Mouse (Mus musculus) spleen, postnatal 10 days (tissue): ENCODE data around the gene Thrap3.
"Not testable (repeated sequence)": the region's sequence is repeated elsewhere in the genome, so short reads cannot be mapped to it uniquely, and the experiment has no call there.

ENCODE experiments used
- DNase-seq, 2 experiments: peaks; one replicate each; pipeline ENCODE4 v3.0.0; 2021 to 2022; ENCODE audit warnings: low spot score in 2 of 2

Gene Thrap3

GRCm38 (mm10) chr4:126219540-126219939 lies 17.0 kb upstream of the Thrap3 start:
- DNase-seq, result not testable (repeated sequence)

- DNase-seq, result no peak
These were observed 15.2 kb upstream of the Thrap3 start for GRCm38 (mm10) chr4:126217771-126218170.

DNA sequence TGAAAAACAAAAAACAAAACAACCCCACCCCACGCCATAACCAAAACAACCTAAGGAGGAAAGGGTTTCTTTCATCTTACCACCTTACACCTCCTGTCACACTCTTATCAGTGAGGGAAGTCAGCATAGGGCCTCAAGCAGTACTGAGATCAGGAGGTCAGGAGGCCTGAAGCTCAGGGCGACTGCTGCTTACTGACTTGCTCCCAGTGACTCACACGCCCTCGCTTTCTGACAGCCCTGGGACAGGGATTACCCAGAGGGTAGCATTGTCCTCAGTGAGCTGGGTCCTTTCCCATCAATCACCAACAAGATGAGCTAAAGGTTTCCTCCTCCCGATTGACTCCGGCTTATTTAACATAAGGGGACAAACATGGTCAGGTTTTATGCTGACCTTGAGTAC lies 4.5 kb upstream of the Thrap3 start:
- DNase-seq, result no peak

GRCm38 (mm10) chr4:126205386-126205785 lies 2.8 kb upstream of the Thrap3 start:
- DNase-seq, result no peak

- DNase-seq, result no peak
These were observed 2.2 kb upstream of the Thrap3 start for GRCm38 (mm10) chr4:126204661-126205230.

- DNase-seq, result no peak
These were observed 1.5 kb upstream of the Thrap3 start for GRCm38 (mm10) chr4:126204016-126204415.

GRCm38 (mm10) chr4:126203336-126203895 lies 856 bp upstream of the Thrap3 start:
- no peak for DNase-seq

DNA sequence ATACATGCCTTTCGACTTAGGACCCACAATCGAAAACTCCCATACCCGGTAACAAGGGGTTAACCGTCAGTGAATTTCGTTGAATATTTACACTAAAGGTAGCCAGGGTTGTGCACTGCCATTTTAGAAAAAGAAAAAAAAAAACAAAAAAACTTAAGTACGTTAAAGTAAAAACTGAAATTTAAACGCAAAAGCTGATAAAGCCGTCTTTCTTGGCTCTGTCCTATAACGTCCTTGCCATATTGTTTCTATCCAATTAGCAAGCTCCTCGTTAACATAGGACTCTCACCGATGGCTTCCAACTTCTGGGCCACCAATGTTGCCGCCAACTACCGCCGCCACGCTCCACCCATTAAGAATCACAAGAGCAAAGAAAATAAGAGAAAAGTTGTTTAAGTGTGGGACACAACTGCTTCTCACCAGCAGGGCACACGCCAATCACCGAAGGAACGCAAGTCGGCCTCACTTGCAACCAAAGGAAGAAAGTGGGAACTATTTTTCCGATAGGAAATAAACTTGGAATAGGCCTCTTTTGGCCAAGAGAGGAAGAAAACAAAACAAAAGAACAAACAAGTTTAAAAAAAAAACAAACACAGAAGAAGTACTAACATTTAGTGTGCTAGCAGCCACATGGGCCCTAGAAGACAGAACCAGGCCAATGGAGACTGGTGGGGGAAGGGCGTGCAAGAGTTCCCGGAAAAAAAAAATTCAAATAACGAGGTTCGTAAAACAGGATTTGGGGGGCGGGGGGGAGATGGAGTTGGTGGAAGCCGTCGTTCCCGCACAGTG lies 852 bp downstream of the Thrap3 start:
- peak; percentile 57 to 70 for DNase-seq

DNA sequence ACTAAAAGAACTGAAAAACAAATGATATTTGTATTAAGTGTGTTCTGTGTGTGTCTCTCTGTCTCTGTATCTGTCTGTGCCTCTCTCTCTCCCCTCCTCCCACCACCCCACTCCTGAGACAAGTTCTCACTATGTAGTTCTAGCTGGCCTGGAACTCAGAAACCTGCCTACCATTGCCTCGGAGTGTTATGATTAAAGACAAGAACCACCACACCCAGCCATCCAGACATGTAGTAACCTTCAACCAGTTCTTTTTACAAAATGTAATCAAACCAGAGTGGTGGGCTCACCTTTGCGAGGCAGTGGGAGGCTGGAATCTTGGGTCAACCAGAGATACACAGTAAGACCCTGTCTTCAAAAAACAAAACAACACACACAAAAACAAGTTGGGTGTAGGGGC lies 1.9 kb downstream of the Thrap3 start:
- DNase-seq, result no peak

DNA sequence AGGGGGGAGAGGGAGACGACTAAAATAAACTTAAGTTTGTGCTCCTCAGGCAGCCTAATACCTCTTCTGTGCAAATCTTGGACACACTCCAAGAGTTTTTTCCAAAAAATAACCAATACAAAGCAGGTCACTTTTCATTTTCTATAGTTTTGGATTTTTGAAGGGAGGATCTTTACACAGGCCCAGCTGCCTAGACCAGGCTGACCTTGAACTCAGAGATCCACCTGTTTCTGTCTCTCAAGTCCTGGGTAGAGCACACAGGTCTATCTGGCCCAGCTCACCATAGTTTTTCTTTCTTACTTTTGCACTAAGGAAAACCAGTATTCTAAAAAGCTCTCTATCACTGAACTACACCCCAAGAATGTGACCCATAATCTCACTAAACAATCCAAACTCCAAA lies 2.5 kb downstream of the Thrap3 start:
- DNase-seq, result no peak

- DNase-seq, result no peak
These were observed 3.0 kb downstream of the Thrap3 start for GRCm38 (mm10) chr4:126199556-126199955.

GRCm38 (mm10) chr4:126197485-126197884 lies 5.1 kb downstream of the Thrap3 start:
- DNase-seq, result no peak

DNA sequence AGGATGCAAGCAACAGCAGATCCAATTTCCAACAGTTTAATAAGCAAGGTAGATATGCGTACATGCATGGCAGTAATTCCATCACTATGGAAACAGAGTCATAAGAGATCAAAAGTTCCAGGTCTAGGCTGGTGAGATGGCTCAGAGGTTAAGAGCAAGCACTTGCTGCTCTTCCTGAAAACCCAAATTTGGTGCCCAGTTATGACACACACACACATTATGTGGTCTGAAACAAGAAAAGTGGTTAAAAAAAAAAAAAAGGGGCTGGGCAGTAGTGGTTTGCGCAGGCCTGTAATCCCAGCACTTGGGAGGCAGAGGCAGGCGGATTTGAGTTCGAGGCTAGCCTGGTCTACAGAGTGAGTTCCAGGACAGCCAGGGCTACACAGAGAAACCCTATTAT lies 7.6 kb downstream of the Thrap3 start:
- no peak for DNase-seq

- DNase-seq, result no peak
These were observed 8.3 kb downstream of the Thrap3 start for GRCm38 (mm10) chr4:126194216-126194615.

- DNase-seq, result no peak
These were observed 11.9 kb downstream of the Thrap3 start for GRCm38 (mm10) chr4:126190636-126191035.

- DNase-seq, result no peak
These were observed 15.5 kb downstream of the Thrap3 start for GRCm38 (mm10) chr4:126187096-126187495.

GRCm38 (mm10) chr4:126183034-126183433 lies 19.5 kb downstream of the Thrap3 start:
- no peak for DNase-seq

- peak in 1 of 2 experiments; percentile 55 for DNase-seq
These were observed 21.2 kb downstream of the Thrap3 start for GRCm38 (mm10) chr4:126181170-126181957.

DNA sequence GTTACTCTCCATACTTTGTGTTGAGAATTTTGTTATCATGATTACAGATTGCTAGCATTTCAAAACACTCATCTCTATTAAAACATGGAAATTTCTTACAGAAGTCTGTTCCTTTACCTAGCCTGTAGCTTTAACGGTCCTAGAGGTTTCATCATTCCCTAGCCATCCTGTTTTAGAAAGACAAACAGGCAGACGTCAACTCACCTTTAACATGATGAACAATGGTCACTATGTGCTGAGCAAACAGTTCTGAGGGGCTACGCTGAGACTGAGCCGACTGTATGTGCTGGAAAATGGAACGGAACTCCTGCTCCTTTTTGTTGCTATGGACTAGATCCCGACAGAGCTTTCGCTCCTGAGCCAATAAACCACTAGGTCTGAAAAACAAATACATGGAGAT lies 26.6 kb downstream of the Thrap3 start:
- not testable (repeated sequence) for DNase-seq

- DNase-seq, result no peak
These were observed 28.8 kb downstream of the Thrap3 start for GRCm38 (mm10) chr4:126173800-126174199.

- not testable (repeated sequence) for DNase-seq
These were observed 31.8 kb downstream of the Thrap3 start for GRCm38 (mm10) chr4:126170737-126171136.

- no peak for DNase-seq
These were observed 33.7 kb downstream of the Thrap3 start for GRCm38 (mm10) chr4:126168851-126169250.
